Mouse (Mus musculus): ENCODE results near the gene Ubp1.

Ubp1 gene

DNA sequence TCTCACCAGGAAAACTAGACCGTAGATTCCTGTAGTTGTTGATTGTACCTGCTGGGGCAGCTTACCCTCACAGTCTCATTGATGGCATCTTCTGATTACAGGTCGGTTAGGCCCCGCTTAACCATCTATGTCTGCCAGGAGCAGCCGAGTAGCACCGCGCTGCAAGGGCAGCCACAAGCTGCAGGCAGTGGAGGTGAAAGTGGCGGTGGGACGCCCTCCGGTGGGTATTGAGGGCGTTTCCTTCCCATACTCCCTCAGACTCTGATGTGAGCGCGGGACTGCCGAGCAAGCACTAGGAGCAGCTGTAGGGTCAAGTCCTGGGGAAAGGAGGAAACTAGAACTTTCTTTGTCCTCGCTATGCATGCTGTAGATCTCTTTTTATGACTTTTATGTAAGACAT lies 39.3 kb downstream of the Ubp1 start:
- no peak for DNase-seq

GRCm38 (mm10) chr9:113971615-113972014 lies 40.9 kb downstream of the Ubp1 start:
- DNase-seq, result no peak

- no peak for DNase-seq
Observed at GRCm38 (mm10) chr9:113973857-113974256, 43.1 kb downstream of the Ubp1 start.

- no peak for DNase-seq
Observed at GRCm38 (mm10) chr9:113974945-113975344, 44.2 kb downstream of the Ubp1 start.

DNA sequence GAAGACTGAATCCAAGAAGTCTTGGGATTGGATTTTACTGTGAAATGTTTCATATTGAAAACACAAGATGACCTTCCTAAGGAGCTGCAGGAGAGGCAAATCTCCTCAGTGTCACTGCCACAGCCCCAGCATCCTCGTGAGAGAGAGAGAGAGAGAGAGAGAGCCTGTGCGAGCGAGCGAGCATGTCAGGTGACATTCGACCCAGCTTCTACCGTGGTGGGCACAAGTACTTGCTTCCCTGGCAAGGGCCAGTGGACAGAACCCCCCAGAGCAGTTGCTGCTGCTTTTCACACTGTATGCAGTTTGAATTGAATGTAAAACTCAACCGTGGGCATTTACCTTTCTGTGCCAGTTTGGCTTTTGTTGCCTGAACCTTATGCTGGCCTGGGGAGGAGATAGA lies 44.7 kb downstream of the Ubp1 start:
- no peak for DNase-seq

- DNase-seq, result no peak
Observed at GRCm38 (mm10) chr9:113976264-113976663, 45.5 kb downstream of the Ubp1 start.

GRCm38 (mm10) chr9:113977225-113977840 lies 46.6 kb downstream of the Ubp1 start:
- DNase-seq, result no peak

DNA sequence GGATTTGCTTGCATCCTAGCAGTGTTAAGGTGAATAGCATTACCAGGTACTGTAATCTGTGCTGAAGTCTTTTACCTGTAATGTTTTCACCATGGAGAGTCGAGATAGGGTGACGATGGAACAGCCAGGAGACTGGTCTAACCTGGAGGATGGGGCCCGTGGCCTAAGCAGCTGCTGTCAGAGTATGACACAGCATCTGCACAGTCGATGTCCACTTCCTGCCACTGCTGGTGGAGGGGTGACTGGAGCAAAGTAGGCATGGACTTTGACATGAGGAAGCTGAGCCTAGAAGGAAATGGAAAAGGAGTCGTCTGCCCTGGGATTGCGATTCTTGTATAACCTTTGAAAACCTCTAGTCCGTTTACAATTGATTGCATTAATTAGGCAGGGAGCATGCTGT lies 47.9 kb downstream of the Ubp1 start:
- DNase-seq, result no peak

- peak; percentile 38 to 48 for DNase-seq
Observed at GRCm38 (mm10) chr9:113979356-113979755, 48.6 kb downstream of the Ubp1 start.

GRCm38 (mm10) chr9:113981099-113981880 lies 50.6 kb downstream of the Ubp1 start:
- DNase-seq, result no peak

DNA sequence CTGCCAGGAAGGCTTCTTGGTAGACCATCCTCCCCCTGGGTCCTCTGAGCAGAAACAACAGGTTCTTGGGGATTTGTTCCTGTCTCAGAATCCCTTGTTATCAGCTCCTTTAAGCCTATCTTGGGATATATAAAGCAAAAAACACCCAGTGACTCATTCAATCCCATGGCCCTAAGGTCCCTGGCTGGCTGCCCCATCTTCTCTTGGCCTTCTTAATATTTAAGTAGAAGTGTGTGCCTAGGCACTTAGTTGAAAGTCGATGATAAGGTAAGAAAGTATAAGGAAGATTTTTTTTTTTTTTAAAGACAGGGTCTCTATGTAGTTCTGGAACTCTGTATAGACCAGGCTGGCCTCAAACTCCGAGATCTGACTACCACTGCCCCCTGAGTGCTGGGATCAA lies 51.7 kb downstream of the Ubp1 start:
- DNase-seq, result no peak

DNA sequence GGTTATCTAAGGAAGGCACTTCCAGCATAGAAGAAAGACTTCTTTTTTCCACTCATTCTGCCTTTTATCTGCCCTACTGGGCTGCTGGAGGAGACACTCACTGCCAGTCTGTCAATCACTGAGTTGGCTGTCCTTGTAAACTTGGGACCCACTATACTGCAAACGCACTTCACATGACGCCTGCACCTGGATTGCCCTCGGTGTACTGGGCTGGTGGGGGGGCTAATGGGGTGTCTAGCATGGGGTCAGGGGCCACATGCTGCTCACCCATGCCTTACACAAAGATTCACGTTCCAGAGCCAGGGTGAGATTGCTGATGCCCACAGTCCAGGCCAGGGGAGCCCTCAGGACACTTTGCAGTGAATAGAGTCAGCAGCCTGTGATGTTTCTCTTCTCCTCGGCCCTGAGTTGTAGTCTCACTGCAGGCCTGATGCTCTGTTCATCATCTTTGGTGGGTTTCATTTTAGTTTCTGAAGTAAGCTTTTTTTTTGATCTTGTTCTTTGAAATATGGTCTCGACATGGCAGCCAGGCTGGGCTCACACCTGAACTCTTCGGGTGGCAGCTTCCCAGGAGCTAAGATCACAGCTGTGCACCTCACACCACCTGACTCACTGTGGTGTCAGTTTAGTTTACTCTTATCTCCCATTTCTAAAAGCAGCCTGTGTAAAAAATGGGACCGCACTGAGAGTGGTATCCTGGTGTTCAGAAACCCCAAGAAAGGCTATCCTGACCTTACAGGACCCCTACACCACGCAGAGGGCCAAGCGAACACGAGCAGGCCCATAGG lies 52.3 kb downstream of the Ubp1 start:
- no peak for DNase-seq

- DNase-seq, result peak; percentile 76 to 88
Observed at GRCm38 (mm10) chr9:113984946-113985620, 54.3 kb downstream of the Ubp1 start.

- peak; percentile 79 to 90 for DNase-seq
Observed at GRCm38 (mm10) chr9:113990547-113991248, 60.0 kb downstream of the Ubp1 start.

GRCm38 (mm10) chr9:113992810-113993209 lies 62.1 kb downstream of the Ubp1 start:
- DNase-seq, result no peak

- no peak for DNase-seq
Observed at GRCm38 (mm10) chr9:113998311-113998710, 67.6 kb downstream of the Ubp1 start.

DNA sequence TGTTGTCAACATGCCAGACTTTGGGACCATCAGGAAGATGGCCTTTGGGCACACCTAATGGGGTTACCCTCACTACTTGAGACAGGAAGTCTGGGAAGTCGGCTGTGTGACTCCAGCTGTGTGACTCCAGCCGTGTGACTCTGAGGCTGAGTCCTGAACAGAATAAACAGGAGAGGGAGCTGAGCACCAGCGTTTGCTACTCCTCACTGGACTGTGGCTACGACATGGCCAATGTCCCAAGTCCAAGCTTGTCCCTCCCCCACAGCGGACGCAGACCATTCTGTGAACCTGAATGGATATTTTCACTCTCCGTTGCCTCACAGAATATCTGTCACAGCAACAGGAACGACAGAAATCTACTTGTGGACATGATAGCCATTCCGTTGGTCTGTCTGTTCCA lies 76.1 kb downstream of the Ubp1 start:
- peak; percentile 60 to 76 for DNase-seq

GRCm38 (mm10) chr9:114007850-114008350 lies 77.2 kb downstream of the Ubp1 start:
- DNase-seq, result peak; percentile 45 to 57

DNA sequence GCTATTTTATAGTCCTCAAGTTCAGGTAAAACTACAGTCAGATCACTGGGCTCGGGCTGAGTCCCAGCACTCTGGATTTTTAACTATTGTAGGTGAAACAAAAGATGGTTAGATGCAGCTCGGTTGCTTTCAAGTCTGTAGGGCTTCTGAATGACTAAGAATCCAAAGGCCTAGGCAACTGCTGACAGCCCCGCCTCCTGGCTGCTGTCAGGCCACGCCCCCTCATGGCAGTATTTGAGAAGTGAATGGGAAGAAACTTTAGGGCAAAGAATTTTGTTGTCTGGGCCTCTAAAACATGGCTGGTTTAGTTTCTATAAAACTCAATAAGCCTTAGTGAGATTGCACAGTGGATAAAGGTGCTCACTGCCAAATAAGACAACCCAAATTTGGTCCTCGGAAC lies 78.8 kb downstream of the Ubp1 start:
- no peak for DNase-seq

- DNase-seq, result no peak
Observed at GRCm38 (mm10) chr9:114011203-114011602, 80.5 kb downstream of the Ubp1 start.

DNA sequence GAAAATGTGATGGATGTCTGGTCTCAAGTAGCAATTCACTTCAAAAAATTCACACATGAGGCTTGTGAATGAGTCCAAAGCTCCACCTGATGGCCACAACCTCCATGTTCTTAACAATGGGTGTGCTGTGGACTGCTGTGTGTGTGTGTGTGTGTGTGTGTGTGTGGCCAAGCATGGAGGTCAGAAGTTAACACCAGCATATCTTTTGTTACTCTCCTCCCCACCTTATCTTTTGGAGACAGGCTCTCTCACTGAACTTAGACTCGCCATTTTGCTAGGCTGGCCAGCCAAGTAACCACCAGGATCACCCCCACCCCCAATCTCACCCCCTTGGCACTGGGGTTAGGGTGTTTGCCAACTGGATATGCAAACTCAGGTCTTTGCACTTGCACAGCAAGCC lies 83.3 kb downstream of the Ubp1 start:
- DNase-seq, result no peak

DNA sequence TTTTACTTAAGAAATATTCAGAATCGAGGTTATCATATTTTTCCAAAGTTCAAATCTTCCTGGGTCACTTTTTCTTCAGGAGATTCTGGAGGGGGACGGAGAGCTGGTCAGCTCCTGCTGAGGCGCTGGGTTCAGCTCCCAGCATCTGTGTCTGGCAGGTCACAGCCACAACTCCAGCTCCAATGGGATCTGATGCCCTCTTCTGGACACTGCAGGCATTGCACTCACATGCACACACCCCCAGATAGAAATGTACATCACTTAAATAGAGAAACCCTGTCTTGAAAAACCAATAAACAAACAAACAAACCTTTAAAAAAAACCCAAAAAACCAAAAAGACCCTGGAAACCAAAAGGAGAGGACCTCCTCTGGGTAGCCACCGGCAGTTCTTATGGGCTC lies 85.0 kb downstream of the Ubp1 start:
- peak in 1 of 2 experiments; percentile 46 for DNase-seq

All from kidney, adult 8-10 months (tissue).